Comparison of ENCODE assay signal across 10 mouse cellular contexts in the genomic region with DNA sequence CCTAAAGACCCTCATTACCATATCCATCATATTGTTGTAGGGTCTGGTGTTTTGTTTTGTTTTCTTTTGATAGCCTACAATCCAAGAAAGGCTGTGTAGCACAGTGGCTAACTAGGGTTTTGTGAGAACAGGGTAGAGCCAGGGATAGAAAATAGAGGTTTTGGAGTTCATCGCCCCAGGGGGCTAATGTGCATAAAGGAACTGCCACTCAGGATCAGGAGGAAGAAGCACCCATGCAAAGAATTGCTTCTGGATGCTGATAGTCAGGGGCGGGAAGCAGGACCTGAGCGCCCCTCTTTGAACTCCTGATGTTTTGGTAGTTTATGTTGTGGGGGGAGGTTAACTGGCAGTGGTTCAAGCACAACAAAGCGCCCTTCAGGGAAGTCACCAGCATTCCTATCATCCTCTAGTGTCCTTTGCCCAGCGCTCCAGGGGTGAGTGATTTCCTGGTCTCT.
DNase-seq lines count a peak whose midpoint lies in the region; ATAC-seq lines count a peak whose summit lies in the region.
"Had no signal": no experiment of that assay in that cellular context is flagged by ENCODE, and none has a peak within 500 bp of the region (broad histone marks: within the 10 kb centered on the region; RNA-seq: fewer than 3 reads in every experiment).

No protein-coding gene starts in this region.

- ATAC-seq in midbrain, embryonic 16.5 days, result peak; percentile 42; the same call in 1 of the 2 replicates

- DNase-seq in left cerebral cortex, postnatal 4 days, result peak; percentile 62
- DNase-seq in left cerebral cortex, postnatal 14 days (ENCODE audit: low spot score in 2 of 2), result no peak
- peak; percentile 24 for DNase-seq in embryonic facial prominence, embryonic 10.5 days (ENCODE audit: low spot score)
- DNase-seq in kidney, adult 8-10 months, result peak; percentile 71 to 89
- DNase-seq in ovary, adult 18-20 months (ENCODE audit: low spot score), result no peak
- DNase-seq in right cerebral cortex, adult 2 months (ENCODE audit: low spot score in 2 of 2), result no peak
- DNase-seq in lung, adult 18-20 months, result no peak

- H3K9me3 ChIP-seq in embryonic facial prominence, embryonic 10.5 days, result no peaks in the 10 kb centered on the region
- H3K9me3 ChIP-seq in midbrain, embryonic 16.5 days (replicated peaks; ENCODE audit: control insufficient read depth, low read length, poor library complexity, severe bottlenecking), result no peaks in the 10 kb centered on the region
- H3K9me3 ChIP-seq: embryonic facial prominence, embryonic 15.5 days; limb, embryonic 12.5 days had no signal

- H3K27ac ChIP-seq in embryonic facial prominence, embryonic 10.5 days (replicated peaks), result no peak overlapping the region
- no peak overlapping the region for H3K27ac ChIP-seq in midbrain, embryonic 16.5 days (ENCODE audit: low read length)
- H3K27ac ChIP-seq: embryonic facial prominence, embryonic 15.5 days; limb, embryonic 12.5 days had no signal

- WGBS in embryonic facial prominence, embryonic 10.5 days, result 7% methylated on average over 5 of the region's 5 CpGs
- WGBS in midbrain, embryonic 16.5 days, result 10% methylated on average over 5 of the region's 5 CpGs

- H3K4me3 ChIP-seq in embryonic facial prominence, embryonic 10.5 days, result no peak overlapping the region
- H3K4me3 ChIP-seq in midbrain, embryonic 16.5 days (ENCODE audit: low read depth, low read length), result no peak overlapping the region
- H3K4me3 ChIP-seq: embryonic facial prominence, embryonic 15.5 days; limb, embryonic 12.5 days had no signal

- no peaks in the 10 kb centered on the region for H3K36me3 ChIP-seq in embryonic facial prominence, embryonic 10.5 days (replicated peaks)
- no peaks in the 10 kb centered on the region for H3K36me3 ChIP-seq in midbrain, embryonic 16.5 days (ENCODE audit: control insufficient read depth, insufficient read depth, low read length)
- H3K36me3 ChIP-seq: embryonic facial prominence, embryonic 15.5 days; limb, embryonic 12.5 days had no signal

- peaks cover 88% of the 10 kb centered on the region for H3K27me3 ChIP-seq in embryonic facial prominence, embryonic 10.5 days (replicated peaks; ENCODE audit: low read depth, poor library complexity, severe bottlenecking)
- H3K27me3 ChIP-seq in midbrain, embryonic 16.5 days (ENCODE audit: control insufficient read depth, insufficient read depth, low read depth, low read length), result no peaks in the 10 kb centered on the region
- H3K27me3 ChIP-seq: embryonic facial prominence, embryonic 15.5 days had no signal

- intact Hi-C loops in left cerebral cortex, postnatal 4 days (cut with DNase I), result loop anchor here (2.0 kb wide), 1 partner anchor 21 kb away; no protein-coding TSS in a partner anchor
- intact Hi-C loops in left cerebral cortex, postnatal 14 days (cut with DNase I), result loop anchor here (2.0 kb wide), 1 partner anchor 21 kb away; no protein-coding TSS in a partner anchor

- no peak overlapping the region for H3K4me2 ChIP-seq in midbrain, embryonic 16.5 days (ENCODE audit: low read length)
- H3K4me2 ChIP-seq: embryonic facial prominence, embryonic 15.5 days; limb, embryonic 12.5 days had no signal

- H3K4me1 ChIP-seq in embryonic facial prominence, embryonic 10.5 days, result peaks cover 5% of the 10 kb centered on the region
- H3K4me1 ChIP-seq in midbrain, embryonic 16.5 days (ENCODE audit: control insufficient read depth, insufficient read depth, low read length), result no peaks in the 10 kb centered on the region
- H3K4me1 ChIP-seq: limb, embryonic 12.5 days had no signal

- H3K9ac ChIP-seq in midbrain, embryonic 16.5 days (ENCODE audit: low read depth, low read length), result no peak overlapping the region
- H3K9ac ChIP-seq: embryonic facial prominence, embryonic 15.5 days; limb, embryonic 12.5 days had no signal

Comparison
In these comparisons a context has a peak if more than half of its experiments do, and no peak if none do; other contexts are left out.
1. DNase-seq: peak in left cerebral cortex, postnatal 4 days (single experiment), embryonic facial prominence, embryonic 10.5 days (single experiment) and kidney, adult 8-10 months (2 of 2); none in left cerebral cortex, postnatal 14 days (0 of 2), ovary, adult 18-20 months (single experiment), right cerebral cortex, adult 2 months (0 of 2) and lung, adult 18-20 months (0 of 2).